Mouse (Mus musculus): ENCODE results near the gene Vat1l. TPM values are rescaled to one million over a fixed set of nuclear protein-coding genes. Genes with fewer than 3 reads are reported as not detected.

Gene Vat1l
- polyA plus RNA-seq, 1 experiment from 2014 or later = 2.0 TPM

DNA sequence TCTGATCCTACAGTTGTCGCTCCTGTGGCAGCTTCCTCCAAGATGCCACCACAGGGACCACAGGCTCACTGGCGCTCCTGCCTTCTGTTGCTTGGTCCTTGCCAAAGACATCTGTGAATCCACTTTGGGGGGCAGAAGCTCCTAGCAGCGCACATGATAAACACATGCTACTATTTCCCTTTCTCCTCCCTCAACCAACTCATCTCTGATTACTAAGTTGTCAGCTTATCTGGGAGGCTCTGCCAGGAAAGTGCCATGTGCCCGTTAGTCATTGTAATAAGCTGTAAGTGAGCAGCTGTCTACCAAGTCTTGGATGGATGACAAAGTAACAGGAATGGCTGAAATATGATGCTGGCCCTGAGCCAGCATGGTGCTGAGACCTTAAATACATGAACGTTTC lies 100.9 kb downstream of the Vat1l start:
- Histone ChIP-seq H3K9me3 (ENCODE audit: control insufficient read depth, low read length) (no peaks in the 10 kb centered on the region), H3K27me3 (ENCODE audit: control insufficient read depth, insufficient read depth, low read length) (no peaks in the 10 kb centered on the region), H3K4me1 (replicated peaks; ENCODE audit: control insufficient read depth, insufficient read depth) (no peaks in the 10 kb centered on the region), H3K36me3 (ENCODE audit: control insufficient read depth, insufficient read depth, low read length) (no peaks in the 10 kb centered on the region), H3K27ac (replicated peaks) (no peak overlapping the region), H3K9ac (ENCODE audit: low read length) (no peak overlapping the region), H3K4me2 (replicated peaks; ENCODE audit: low read depth) (no peak overlapping the region), H3K4me3 (ENCODE audit: low read depth, low read length) (no peak overlapping the region)
- TF ChIP-seq EP300 (optimal IDR thresholded peaks at IDR 0.05) (no peak), CTCF (IDR thresholded peaks at IDR 0.05; ENCODE audit: low read depth) (no peak)
- WGBS = 73% methylated on average over 5 of the region's 5 CpGs
- DNase-seq (ENCODE audit: low spot score) (no peak), ATAC-seq (ENCODE audit: low FRiP score, low TSS enrichment) (no peak)

DNA sequence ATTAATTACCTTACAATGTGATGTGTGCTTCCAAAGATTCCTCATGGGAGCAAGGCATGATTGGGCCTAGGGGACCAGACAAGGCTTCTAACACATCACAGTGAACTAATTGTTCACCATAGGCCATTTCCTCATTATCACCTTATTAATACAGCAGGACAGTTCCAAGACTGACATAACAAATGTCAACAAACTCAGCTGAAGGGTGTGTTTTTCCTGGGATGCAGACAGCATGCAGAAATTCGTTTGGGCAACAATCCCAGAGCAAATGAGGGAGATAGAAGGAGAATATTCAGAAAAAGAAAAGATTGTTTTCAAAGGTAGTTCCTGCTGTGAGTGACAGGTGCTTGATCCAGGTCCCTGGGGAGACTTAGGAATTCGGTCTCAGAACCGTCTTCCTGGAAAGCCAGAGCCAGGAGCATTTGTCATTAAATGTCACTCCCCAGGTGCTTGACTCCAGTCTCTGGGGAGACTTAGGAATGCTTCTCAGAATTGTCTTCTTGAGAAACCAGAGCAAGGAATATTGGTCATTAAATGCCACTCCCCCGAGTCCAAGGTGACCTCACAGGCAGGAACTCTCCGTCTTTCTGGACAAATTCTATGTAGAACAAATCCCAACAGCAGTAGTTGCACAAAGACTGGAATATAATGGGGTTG lies 109.4 kb downstream of the Vat1l start:
- H3K36me3 ChIP-seq (ENCODE audit: control insufficient read depth, insufficient read depth, low read length) = no peaks in the 10 kb centered on the region
- TF ChIP-seq CTCF (IDR thresholded peaks at IDR 0.05; ENCODE audit: low read depth) (no peak), EP300 (optimal IDR thresholded peaks at IDR 0.05) (no peak)

DNA sequence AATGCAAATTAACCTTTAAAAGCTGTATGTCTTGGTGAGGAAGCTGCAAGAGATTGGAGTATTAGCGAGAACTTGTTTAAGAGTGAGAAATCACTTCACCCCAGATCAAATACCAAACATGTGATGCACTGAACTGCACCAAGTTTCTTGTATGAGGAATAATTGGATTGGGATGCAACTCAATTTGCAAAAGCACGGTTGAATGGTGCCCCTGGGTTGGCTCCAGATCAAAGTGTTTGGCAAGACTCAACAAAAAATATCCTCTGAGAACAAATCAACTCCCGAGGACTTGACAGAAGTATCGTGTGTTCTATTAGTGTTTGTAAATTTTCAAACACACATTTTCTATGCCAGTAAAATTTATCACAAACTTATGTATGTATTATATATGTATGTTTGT lies 112.7 kb downstream of the Vat1l start:
- Histone ChIP-seq H3K9ac (ENCODE audit: low read length) (no peak overlapping the region), H3K27me3 (ENCODE audit: control insufficient read depth, insufficient read depth, low read length) (no peaks in the 10 kb centered on the region), H3K27ac (replicated peaks) (no peak overlapping the region), H3K9me3 (ENCODE audit: control insufficient read depth, low read length) (no peaks in the 10 kb centered on the region), H3K36me3 (ENCODE audit: control insufficient read depth, insufficient read depth, low read length) (no peaks in the 10 kb centered on the region), H3K4me2 (replicated peaks; ENCODE audit: low read depth) (no peak overlapping the region), H3K4me3 (ENCODE audit: low read depth, low read length) (no peak overlapping the region), H3K4me1 (replicated peaks; ENCODE audit: control insufficient read depth, insufficient read depth) (no peaks in the 10 kb centered on the region)
- 68% methylated on average over 4 of the region's 4 CpGs for WGBS
- ATAC-seq (ENCODE audit: low FRiP score, low TSS enrichment) = no peak
- TF ChIP-seq CTCF (IDR thresholded peaks at IDR 0.05; ENCODE audit: low read depth) (no peak), EP300 (optimal IDR thresholded peaks at IDR 0.05) (no peak)
- no peak for DNase-seq (ENCODE audit: low spot score)

More for the DNA sequence above, 109.4 kb downstream of the Vat1l start:
- WGBS = 26% methylated on average over 5 of the region's 5 CpGs
- Histone ChIP-seq H3K9me3 (ENCODE audit: control insufficient read depth, low read length) (no peaks in the 10 kb centered on the region), H3K4me2 (replicated peaks; ENCODE audit: low read depth) (no peak overlapping the region), H3K4me1 (replicated peaks; ENCODE audit: control insufficient read depth, insufficient read depth) (no peaks in the 10 kb centered on the region), H3K9ac (ENCODE audit: low read length) (no peak overlapping the region), H3K4me3 (ENCODE audit: low read depth, low read length) (no peak overlapping the region), H3K27ac (replicated peaks) (no peak overlapping the region), H3K27me3 (ENCODE audit: control insufficient read depth, insufficient read depth, low read length) (no peaks in the 10 kb centered on the region)
- DNase-seq (ENCODE audit: low spot score) = no peak
- no peak for ATAC-seq (ENCODE audit: low FRiP score, low TSS enrichment)

DNA sequence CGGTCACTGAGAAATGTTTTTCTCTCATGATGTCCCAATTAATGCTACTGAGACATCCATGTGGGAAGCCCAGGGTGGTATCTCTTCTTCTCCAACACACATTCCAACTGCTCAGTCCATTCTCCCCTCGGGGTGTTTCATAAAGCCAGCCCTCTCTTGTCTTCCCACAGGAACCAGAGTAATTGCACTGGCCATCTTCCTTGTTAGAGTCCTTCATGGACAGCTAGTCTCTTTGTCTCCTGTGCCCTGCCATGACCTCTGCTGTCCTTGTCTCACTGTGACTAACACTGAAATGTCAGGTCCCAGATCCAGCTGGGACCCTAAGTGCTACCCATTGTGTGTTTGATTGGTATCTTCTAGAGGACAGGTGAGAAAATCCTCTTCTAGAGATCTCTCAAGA lies 116.7 kb downstream of the Vat1l start:
- H3K4me1 ChIP-seq (replicated peaks; ENCODE audit: control insufficient read depth, insufficient read depth) = no peaks in the 10 kb centered on the region
- H3K4me3 ChIP-seq (ENCODE audit: low read depth, low read length) = no peak overlapping the region
- no peaks in the 10 kb centered on the region for H3K36me3 ChIP-seq (ENCODE audit: control insufficient read depth, insufficient read depth, low read length)
- H3K9ac ChIP-seq (ENCODE audit: low read length) = no peak overlapping the region
- WGBS = 82% methylated on average over 2 of the region's 2 CpGs
- ATAC-seq (ENCODE audit: low FRiP score, low TSS enrichment) = no peak
- DNase-seq (ENCODE audit: low spot score) = no peak
- no peaks in the 10 kb centered on the region for H3K27me3 ChIP-seq (ENCODE audit: control insufficient read depth, insufficient read depth, low read length)
- no peaks in the 10 kb centered on the region for H3K9me3 ChIP-seq (ENCODE audit: control insufficient read depth, low read length)
- H3K4me2 ChIP-seq (replicated peaks; ENCODE audit: low read depth) = no peak overlapping the region
- no peak overlapping the region for H3K27ac ChIP-seq (replicated peaks)
- TF ChIP-seq EP300 (optimal IDR thresholded peaks at IDR 0.05) (no peak), CTCF (IDR thresholded peaks at IDR 0.05; ENCODE audit: low read depth) (no peak)

DNA sequence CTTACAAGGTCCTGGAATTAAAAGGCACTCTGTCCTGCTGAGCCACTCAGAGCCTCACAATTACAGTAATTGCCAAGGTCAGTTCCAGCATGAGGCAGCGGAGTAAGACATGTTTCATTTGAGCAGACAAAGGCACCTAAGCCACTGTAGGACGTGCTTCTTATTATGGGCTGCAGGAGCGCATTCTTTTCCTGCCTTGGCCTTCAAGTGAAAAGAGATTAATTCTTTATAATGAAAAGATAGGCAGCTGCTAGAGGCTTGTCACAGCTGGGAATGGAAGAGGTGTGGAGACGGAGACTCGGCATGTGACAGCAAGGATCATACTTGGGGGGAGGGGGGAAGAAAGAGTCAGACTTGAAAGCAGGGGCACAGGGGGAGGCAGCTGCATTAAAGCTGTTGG lies 126.5 kb downstream of the Vat1l start:
- WGBS = 60% methylated on average over 5 of the region's 5 CpGs
- H3K9me3 ChIP-seq (ENCODE audit: control insufficient read depth, low read length) = no peaks in the 10 kb centered on the region
- no peaks in the 10 kb centered on the region for H3K4me1 ChIP-seq (replicated peaks; ENCODE audit: control insufficient read depth, insufficient read depth)
- H3K4me3 ChIP-seq (ENCODE audit: low read depth, low read length) = no peak overlapping the region
- H3K27ac ChIP-seq (replicated peaks) = no peak overlapping the region
- no peak for DNase-seq (ENCODE audit: low spot score)
- ATAC-seq (ENCODE audit: low FRiP score, low TSS enrichment) = no peak
- no peak overlapping the region for H3K9ac ChIP-seq (ENCODE audit: low read length)
- TF ChIP-seq CTCF (IDR thresholded peaks at IDR 0.05; ENCODE audit: low read depth) (no peak), EP300 (optimal IDR thresholded peaks at IDR 0.05) (no peak)
- no peaks in the 10 kb centered on the region for H3K36me3 ChIP-seq (ENCODE audit: control insufficient read depth, insufficient read depth, low read length)
- no peaks in the 10 kb centered on the region for H3K27me3 ChIP-seq (ENCODE audit: control insufficient read depth, insufficient read depth, low read length)
- no peak overlapping the region for H3K4me2 ChIP-seq (replicated peaks; ENCODE audit: low read depth)

DNA sequence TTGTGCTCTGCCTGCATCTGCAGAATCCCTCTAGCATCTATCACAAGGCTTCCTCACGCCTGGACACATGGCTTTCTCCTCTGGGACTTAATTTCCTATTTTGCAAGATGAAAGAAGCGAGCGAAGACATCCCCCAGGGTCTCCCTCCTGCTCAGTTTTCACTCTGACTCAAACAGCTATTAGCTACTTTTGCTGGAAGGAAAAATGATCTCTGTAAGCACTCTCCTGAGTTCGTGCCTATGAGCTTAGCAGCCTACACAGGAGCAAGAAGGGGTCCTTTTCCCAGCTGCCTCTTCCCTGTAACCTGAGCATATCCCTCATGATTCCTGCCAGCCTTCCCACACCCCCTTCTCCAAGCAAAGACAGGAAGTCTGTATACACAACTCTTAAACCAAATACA lies 127.5 kb downstream of the Vat1l start:
- TF ChIP-seq EP300 (optimal IDR thresholded peaks at IDR 0.05) (no peak), CTCF (IDR thresholded peaks at IDR 0.05; ENCODE audit: low read depth) (no peak)

More for the DNA sequence above, 127.5 kb downstream of the Vat1l start:
- Histone ChIP-seq H3K27ac (replicated peaks) (no peak overlapping the region), H3K4me2 (replicated peaks; ENCODE audit: low read depth) (no peak overlapping the region), H3K4me3 (ENCODE audit: low read depth, low read length) (no peak overlapping the region), H3K36me3 (ENCODE audit: control insufficient read depth, insufficient read depth, low read length) (no peaks in the 10 kb centered on the region), H3K9me3 (ENCODE audit: control insufficient read depth, low read length) (no peaks in the 10 kb centered on the region), H3K9ac (ENCODE audit: low read length) (no peak overlapping the region), H3K27me3 (ENCODE audit: control insufficient read depth, insufficient read depth, low read length) (no peaks in the 10 kb centered on the region), H3K4me1 (replicated peaks; ENCODE audit: control insufficient read depth, insufficient read depth) (no peaks in the 10 kb centered on the region)
- DNase-seq (ENCODE audit: low spot score) = no peak
- ATAC-seq (ENCODE audit: low FRiP score, low TSS enrichment) = no peak
- WGBS = 45% methylated on average over 4 of the region's 4 CpGs
